Mouse (Mus musculus) monocyte, adult 5-6 weeks (primary cell): ENCODE measurements around the gene 4930595D18Rik. TPM values are rescaled to one million over a fixed set of nuclear protein-coding genes. Genes with fewer than 3 reads are reported as not detected.

Experiments
- ATAC-seq: fragments of 153-309, 156-312 bp; replicated peaks from 2 replicates; pipeline ENCODE4 v1.8.0; 2017; ENCODE audit warnings: mild to moderate bottlenecking; ENCODE audit not compliant: low TSS enrichment, insufficient number of reproducible peaks, severe bottlenecking, poor library complexity, low FRiP score
- total RNA-seq: library from RNA; stranded (forward); fragments of 200-1000, 200-491, 200-594 nt; gene quantifications from 3 replicates; pipeline ENCODE4 v1.2.3, GENCODE M21; 2017

Gene 4930595D18Rik
- total RNA-seq, 1 experiment from 2014 or later, result not detected

DNA sequence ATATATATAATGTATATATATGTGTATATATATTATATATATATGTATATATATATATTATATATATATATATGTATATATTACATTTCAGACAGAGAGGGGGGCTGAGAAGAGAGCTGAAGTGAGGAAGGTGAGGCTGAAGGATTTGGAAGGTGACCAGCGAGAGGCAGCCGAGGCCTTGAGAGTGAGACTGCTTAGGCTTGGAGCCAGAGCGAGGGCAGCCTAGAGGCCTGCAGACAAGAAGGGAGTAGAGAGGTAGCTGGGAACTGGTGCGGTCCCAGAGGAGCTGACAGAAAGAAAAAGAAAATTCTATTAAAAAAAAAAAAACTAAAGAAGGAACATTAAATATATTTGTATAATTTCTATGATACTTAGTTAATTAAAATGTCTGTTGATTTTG, 15.4 kb downstream of the 4930595D18Rik start:
- ATAC-seq, result no peak

- ATAC-seq, result no peak
Measured at GRCm38 (mm10) chr12:111166681-111167289, 17.5 kb downstream of the 4930595D18Rik start.

GRCm38 (mm10) chr12:111165831-111166591, 18.3 kb downstream of the 4930595D18Rik start, which contains the start of gene Traf3:
Traf3 (plus strand) TSS chr12:111166370.
- peak; percentile 26 for ATAC-seq

DNA sequence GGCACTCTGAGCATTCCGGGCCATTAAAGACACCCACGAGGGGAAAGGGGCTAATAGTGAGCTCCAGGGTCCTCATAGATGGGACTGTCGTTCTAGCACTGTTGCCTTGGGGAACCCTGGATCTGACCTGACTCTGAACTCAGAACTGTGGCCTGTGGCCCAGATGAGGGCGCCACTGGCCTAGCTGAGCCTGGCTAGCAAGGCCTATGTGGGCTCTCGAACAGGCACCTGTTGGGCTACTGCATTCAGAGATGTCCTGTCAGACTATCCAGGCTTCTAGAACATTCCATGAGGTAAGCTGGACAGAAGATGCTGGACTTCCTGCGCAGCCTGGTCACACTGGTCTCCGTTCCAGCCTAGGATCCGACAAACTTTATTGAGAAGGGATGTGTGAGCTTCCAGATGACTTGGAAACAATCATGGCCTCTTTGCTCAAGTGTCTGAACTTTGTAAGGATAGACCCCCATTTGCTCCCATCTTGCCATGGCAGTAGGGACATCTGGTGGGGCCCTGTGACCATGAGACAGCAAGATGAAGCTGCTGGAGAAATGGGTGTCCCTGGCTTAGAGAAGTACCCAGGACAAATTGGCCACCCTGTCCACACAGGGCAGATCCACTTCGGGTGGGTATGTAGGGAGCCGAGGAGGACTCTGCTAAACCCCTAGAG, 19.0 kb downstream of the 4930595D18Rik start:
- peak; percentile 22; the same call in 1 of the 2 replicates for ATAC-seq

- ATAC-seq, result peak; percentile 47
Measured at GRCm38 (mm10) chr12:111164310-111164751, 20.0 kb downstream of the 4930595D18Rik start.

GRCm38 (mm10) chr12:111162312-111163061, 21.8 kb downstream of the 4930595D18Rik start:
- no peak for ATAC-seq

DNA sequence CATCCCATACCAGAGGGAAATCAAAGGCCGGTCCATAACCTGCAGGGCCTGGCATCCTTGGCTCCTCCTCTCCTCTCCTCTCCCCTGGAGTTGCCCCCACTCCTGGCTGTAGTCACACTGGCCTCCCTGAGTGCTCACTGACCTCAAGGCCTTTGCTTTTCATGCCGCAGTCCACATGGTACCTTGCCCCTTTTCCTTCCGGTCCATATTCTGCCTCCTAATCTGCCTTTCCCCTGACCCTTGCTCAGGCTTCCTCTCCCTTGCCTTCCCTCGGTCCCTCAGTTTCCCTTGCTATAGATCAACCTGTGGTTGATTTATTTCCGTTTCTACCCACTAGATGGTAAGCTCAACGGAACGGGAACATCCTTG, 22.4 kb downstream of the 4930595D18Rik start:
- no peak for ATAC-seq

GRCm38 (mm10) chr12:111160871-111161270, 23.4 kb downstream of the 4930595D18Rik start:
- no peak for ATAC-seq

GRCm38 (mm10) chr12:111159659-111160428, 24.4 kb downstream of the 4930595D18Rik start:
- peak; percentile 79 for ATAC-seq

GRCm38 (mm10) chr12:111155756-111156155, 28.5 kb downstream of the 4930595D18Rik start:
- ATAC-seq, result no peak

DNA sequence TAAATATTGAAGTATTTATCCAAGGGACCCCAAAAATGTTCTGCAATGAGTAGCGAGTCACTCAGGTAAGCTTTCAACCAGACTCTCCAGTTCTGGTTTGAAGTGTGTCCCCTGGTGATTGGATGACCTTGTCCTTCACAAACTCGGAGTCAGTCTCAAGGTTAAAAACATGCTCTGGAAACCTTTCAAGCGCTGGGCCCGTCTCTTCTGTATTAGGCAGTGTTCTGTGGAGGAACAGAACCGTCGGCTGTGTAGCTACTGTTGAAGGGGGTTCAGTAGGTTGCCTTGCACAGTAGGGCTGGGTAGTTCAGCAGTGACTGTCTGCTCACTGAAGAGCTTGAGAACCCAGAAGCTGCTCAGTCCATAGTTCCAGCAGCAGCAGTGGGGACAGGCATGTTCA, 29.6 kb downstream of the 4930595D18Rik start:
- ATAC-seq, result no peak

DNA sequence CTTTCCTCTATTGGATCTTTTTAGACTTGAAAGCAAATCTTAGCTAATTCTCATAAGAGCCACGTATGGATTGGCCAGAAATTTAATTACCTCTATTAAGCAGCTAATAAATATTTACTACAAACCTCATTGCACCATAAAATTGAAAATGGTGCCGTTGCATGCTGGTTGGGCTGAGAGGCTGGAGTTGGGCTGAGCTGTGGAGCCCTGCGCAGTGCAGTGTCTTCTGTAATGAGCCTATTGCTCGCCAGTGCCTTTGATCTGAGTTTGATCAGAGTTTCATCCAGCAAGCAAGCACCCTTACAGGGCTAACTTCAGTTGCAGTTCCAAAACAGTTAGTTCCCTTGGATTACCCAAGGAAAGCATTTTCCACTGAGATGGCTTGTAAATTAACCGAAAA, 30.3 kb downstream of the 4930595D18Rik start:
- no peak for ATAC-seq

DNA sequence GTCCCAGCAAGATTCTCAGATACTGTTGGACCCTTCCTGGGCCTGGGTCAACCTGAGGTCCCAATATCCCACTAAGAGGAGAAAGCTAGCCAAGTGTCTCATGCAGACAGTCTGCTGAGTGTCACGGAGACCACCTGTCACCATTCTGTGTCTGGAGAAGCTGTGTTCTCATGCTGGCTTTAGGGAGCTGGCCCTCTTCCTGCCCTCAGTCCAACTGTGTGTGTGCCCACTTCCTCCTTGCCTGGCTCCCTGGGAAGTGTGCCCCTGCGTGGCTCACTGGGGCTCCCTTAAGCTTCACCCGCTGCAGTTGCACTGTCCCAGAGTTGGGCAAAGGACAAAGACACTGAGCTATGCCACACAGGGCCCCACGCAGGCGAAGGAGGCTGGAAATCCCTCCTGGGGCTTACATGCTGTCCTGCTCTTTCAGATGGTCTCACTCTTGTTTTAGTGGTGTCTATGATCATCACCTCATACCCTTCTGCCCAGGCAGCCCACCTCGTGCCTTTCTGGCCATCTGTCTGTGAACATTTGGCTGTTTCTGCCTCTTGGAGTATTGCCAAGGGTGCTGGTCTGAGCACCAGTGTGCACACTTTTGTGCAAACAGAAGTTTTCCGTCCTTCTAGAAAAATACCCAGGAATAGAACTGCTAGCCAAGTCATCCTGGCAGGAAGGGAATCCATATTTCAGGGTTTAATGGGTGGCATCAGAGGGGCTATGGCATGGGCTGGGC, 31.1 kb downstream of the 4930595D18Rik start:
- no peak for ATAC-seq

- ATAC-seq, result no peak
Measured at GRCm38 (mm10) chr12:111152579-111152978, 31.7 kb downstream of the 4930595D18Rik start.

GRCm38 (mm10) chr12:111151422-111152156, 32.7 kb downstream of the 4930595D18Rik start:
- no peak for ATAC-seq

DNA sequence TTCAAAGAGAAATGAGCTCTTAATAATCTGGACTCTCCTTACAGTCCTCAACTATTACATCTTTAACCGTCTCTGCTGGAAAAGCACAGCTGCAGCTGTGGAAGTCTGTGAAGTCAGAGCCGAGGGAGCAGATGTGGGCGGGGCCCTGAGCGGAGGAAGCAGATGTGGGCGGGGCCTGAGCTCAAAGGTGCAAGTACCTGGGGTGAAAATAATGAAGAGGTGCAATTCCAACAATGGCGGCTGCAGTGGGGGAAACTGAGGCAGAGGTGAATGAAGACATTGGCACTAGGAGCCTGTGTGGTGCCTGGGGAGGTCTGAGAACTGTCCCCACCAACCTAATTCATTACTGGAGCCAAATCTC, 34.1 kb downstream of the 4930595D18Rik start:
- no peak for ATAC-seq
